Mouse (Mus musculus): ENCODE measurements around the gene Icam1. TPM values are rescaled to one million over a fixed set of nuclear protein-coding genes. Genes with fewer than 3 reads are reported as not detected.

Icam1 gene
- polyA plus RNA-seq, 1 experiment from 2014 or later = 11.9 TPM

DNA sequence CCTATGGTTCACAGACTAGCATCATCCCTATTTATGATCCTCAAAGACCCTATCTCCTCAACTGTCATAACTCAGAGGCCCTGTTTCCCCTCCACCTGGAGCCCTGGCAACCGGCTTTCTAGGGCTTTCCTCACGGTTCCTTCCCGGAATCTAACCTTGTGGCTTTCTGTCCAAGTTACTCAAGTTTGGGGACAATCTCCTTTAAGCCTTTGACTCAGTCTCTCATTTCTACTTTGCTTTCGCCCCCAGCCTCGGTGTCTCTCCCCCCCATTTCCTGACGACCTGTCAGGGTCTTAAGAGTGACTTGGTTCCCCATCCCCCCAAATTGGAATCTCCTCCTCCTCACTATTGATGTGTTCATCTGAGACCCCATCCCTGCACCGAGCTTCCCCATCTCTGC, 16.7 kb downstream of the Icam1 start:
- Histone ChIP-seq H3K9me3 (replicated peaks; ENCODE audit: control insufficient read depth, low read length) (no peaks in the 10 kb centered on the region), H3K9ac (ENCODE audit: low read depth, low read length) (peak overlapping the region; percentile 66), H3K36me3 (ENCODE audit: control insufficient read depth, insufficient read depth) (no peaks in the 10 kb centered on the region), H3K27me3 (ENCODE audit: control insufficient read depth, insufficient read depth, low read depth, low read length) (peaks cover 58% of the 10 kb centered on the region), H3K4me1 (ENCODE audit: control insufficient read depth, low read depth, low read length) (peaks cover 57% of the 10 kb centered on the region), H3K4me2 (ENCODE audit: low read depth, low read length) (peak overlapping the region; percentile 99), H3K27ac (ENCODE audit: low read length) (no peak overlapping the region), H3K4me3 (ENCODE audit: low read depth, low read length) (peak overlapping the region; percentile 76)
- no peak for ATAC-seq (ENCODE audit: low read depth)
- WGBS (ENCODE audit: insufficient replicate concordance) = 1% methylated on average over 7 of the region's 7 CpGs

- H3K4me2 ChIP-seq (ENCODE audit: low read depth, low read length) = peak overlapping the region; percentile 99
- WGBS (ENCODE audit: insufficient replicate concordance) = under 1% methylated on average over 33 of the region's 34 CpGs
- ATAC-seq (ENCODE audit: low read depth) = peak; percentile 47
- peaks cover 64% of the 10 kb centered on the region for H3K27me3 ChIP-seq (ENCODE audit: control insufficient read depth, insufficient read depth, low read depth, low read length)
- peak overlapping the region; percentile 59 for H3K9ac ChIP-seq (ENCODE audit: low read depth, low read length)
- no peaks in the 10 kb centered on the region for H3K36me3 ChIP-seq (ENCODE audit: control insufficient read depth, insufficient read depth)
- no peak overlapping the region for H3K27ac ChIP-seq (ENCODE audit: low read length)
- no peaks in the 10 kb centered on the region for H3K9me3 ChIP-seq (replicated peaks; ENCODE audit: control insufficient read depth, low read length)
- H3K4me1 ChIP-seq (ENCODE audit: control insufficient read depth, low read depth, low read length) = peaks cover 50% of the 10 kb centered on the region
- H3K4me3 ChIP-seq (ENCODE audit: low read depth, low read length) = peak overlapping the region; percentile 76
Measured at GRCm38 (mm10) chr9:21033136-21033535, 17.4 kb downstream of the Icam1 start.

GRCm38 (mm10) chr9:21034481-21035085, 18.8 kb downstream of the Icam1 start:
- Histone ChIP-seq H3K9ac (ENCODE audit: low read depth, low read length) (no peak overlapping the region), H3K27ac (ENCODE audit: low read length) (no peak overlapping the region), H3K4me3 (ENCODE audit: low read depth, low read length) (no peak overlapping the region), H3K9me3 (replicated peaks; ENCODE audit: control insufficient read depth, low read length) (no peaks in the 10 kb centered on the region), H3K4me2 (ENCODE audit: low read depth, low read length) (no peak overlapping the region), H3K36me3 (ENCODE audit: control insufficient read depth, insufficient read depth) (no peaks in the 10 kb centered on the region), H3K27me3 (ENCODE audit: control insufficient read depth, insufficient read depth, low read depth, low read length) (peaks cover 72% of the 10 kb centered on the region), H3K4me1 (ENCODE audit: control insufficient read depth, low read depth, low read length) (peaks cover 44% of the 10 kb centered on the region)
- 7% methylated on average over 17 of the region's 17 CpGs for WGBS (ENCODE audit: insufficient replicate concordance)
- no peak for ATAC-seq (ENCODE audit: low read depth)

GRCm38 (mm10) chr9:21035586-21035985, 19.8 kb downstream of the Icam1 start:
- no peak overlapping the region for H3K9ac ChIP-seq (ENCODE audit: low read depth, low read length)
- WGBS (ENCODE audit: insufficient replicate concordance) = 28% methylated on average over 9 of the region's 9 CpGs
- no peak for ATAC-seq (ENCODE audit: low read depth)
- H3K9me3 ChIP-seq (replicated peaks; ENCODE audit: control insufficient read depth, low read length) = no peaks in the 10 kb centered on the region
- H3K27ac ChIP-seq (ENCODE audit: low read length) = no peak overlapping the region
- no peak overlapping the region for H3K4me2 ChIP-seq (ENCODE audit: low read depth, low read length)
- peaks cover 45% of the 10 kb centered on the region for H3K4me1 ChIP-seq (ENCODE audit: control insufficient read depth, low read depth, low read length)
- H3K4me3 ChIP-seq (ENCODE audit: low read depth, low read length) = no peak overlapping the region
- peaks cover 72% of the 10 kb centered on the region for H3K27me3 ChIP-seq (ENCODE audit: control insufficient read depth, insufficient read depth, low read depth, low read length)
- H3K36me3 ChIP-seq (ENCODE audit: control insufficient read depth, insufficient read depth) = no peaks in the 10 kb centered on the region

GRCm38 (mm10) chr9:21036161-21036560, 20.4 kb downstream of the Icam1 start:
- H3K9ac ChIP-seq (ENCODE audit: low read depth, low read length) = no peak overlapping the region
- H3K9me3 ChIP-seq (replicated peaks; ENCODE audit: control insufficient read depth, low read length) = no peaks in the 10 kb centered on the region
- 9% methylated on average over 20 of the region's 20 CpGs for WGBS (ENCODE audit: insufficient replicate concordance)
- no peak for ATAC-seq (ENCODE audit: low read depth)
- no peaks in the 10 kb centered on the region for H3K36me3 ChIP-seq (ENCODE audit: control insufficient read depth, insufficient read depth)
- H3K4me2 ChIP-seq (ENCODE audit: low read depth, low read length) = no peak overlapping the region
- H3K4me1 ChIP-seq (ENCODE audit: control insufficient read depth, low read depth, low read length) = peaks cover 41% of the 10 kb centered on the region
- peaks cover 72% of the 10 kb centered on the region for H3K27me3 ChIP-seq (ENCODE audit: control insufficient read depth, insufficient read depth, low read depth, low read length)
- no peak overlapping the region for H3K27ac ChIP-seq (ENCODE audit: low read length)
- H3K4me3 ChIP-seq (ENCODE audit: low read depth, low read length) = no peak overlapping the region

DNA sequence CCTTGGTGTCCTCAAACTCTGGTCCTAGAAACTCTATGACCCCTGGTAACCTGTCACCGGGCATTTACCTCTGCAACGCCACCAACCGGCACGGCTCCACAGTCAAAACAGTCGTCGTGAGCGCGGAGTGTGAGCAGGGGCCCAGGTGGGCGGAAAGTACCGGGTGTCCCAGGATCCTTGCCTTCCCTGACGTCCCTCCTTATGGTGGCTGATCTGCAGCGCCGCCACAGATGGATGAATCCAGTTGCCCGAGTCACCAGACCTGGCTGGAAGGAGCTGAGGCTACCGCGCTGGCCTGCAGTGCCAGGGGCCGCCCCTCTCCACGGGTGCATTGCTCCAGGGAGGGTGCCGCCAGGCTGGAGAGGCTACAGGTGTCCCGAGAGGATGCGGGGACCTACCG, 20.9 kb downstream of the Icam1 start:
- Histone ChIP-seq H3K4me2 (ENCODE audit: low read depth, low read length) (no peak overlapping the region), H3K4me3 (ENCODE audit: low read depth, low read length) (no peak overlapping the region)
- 5% methylated on average over 22 of the region's 22 CpGs for WGBS (ENCODE audit: insufficient replicate concordance)

DNA sequence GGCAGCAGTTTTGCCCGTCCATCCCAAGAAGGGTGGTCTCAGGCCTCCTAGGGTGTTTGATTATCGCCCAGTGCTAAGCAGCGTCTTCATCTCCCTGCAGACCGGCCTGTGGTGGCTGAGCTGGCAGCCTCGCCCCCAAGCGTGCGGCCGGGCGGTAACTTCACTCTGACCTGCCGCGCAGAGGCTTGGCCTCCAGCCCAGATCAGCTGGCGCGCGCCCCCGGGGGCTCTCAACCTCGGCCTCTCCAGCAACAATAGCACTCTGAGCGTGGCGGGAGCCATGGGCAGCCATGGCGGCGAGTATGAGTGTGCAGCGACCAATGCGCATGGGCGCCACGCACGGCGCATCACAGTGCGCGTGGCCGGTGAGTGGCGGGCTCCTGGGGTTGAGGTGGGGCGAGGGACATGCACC, 21.7 kb downstream of the Icam1 start:
- peak overlapping the region; percentile 48 for H3K4me2 ChIP-seq (ENCODE audit: low read depth, low read length)
- peaks cover 29% of the 10 kb centered on the region for H3K4me1 ChIP-seq (ENCODE audit: control insufficient read depth, low read depth, low read length)
- no peak overlapping the region for H3K27ac ChIP-seq (ENCODE audit: low read length)
- ATAC-seq (ENCODE audit: low read depth) = no peak
- no peak overlapping the region for H3K9ac ChIP-seq (ENCODE audit: low read depth, low read length)
- H3K27me3 ChIP-seq (ENCODE audit: control insufficient read depth, insufficient read depth, low read depth, low read length) = peaks cover 63% of the 10 kb centered on the region
- peak overlapping the region; percentile 35 for H3K4me3 ChIP-seq (ENCODE audit: low read depth, low read length)
- H3K9me3 ChIP-seq (replicated peaks; ENCODE audit: control insufficient read depth, low read length) = no peaks in the 10 kb centered on the region
- WGBS (ENCODE audit: insufficient replicate concordance) = 4% methylated on average over 31 of the region's 31 CpGs
- no peaks in the 10 kb centered on the region for H3K36me3 ChIP-seq (ENCODE audit: control insufficient read depth, insufficient read depth)

More for the DNA sequence above, 20.9 kb downstream of the Icam1 start:
- Histone ChIP-seq H3K4me1 (ENCODE audit: control insufficient read depth, low read depth, low read length) (peaks cover 38% of the 10 kb centered on the region), H3K9me3 (replicated peaks; ENCODE audit: control insufficient read depth, low read length) (no peaks in the 10 kb centered on the region), H3K36me3 (ENCODE audit: control insufficient read depth, insufficient read depth) (no peaks in the 10 kb centered on the region), H3K27ac (ENCODE audit: low read length) (no peak overlapping the region), H3K9ac (ENCODE audit: low read depth, low read length) (no peak overlapping the region), H3K27me3 (ENCODE audit: control insufficient read depth, insufficient read depth, low read depth, low read length) (peaks cover 71% of the 10 kb centered on the region)
- no peak for ATAC-seq (ENCODE audit: low read depth)

DNA sequence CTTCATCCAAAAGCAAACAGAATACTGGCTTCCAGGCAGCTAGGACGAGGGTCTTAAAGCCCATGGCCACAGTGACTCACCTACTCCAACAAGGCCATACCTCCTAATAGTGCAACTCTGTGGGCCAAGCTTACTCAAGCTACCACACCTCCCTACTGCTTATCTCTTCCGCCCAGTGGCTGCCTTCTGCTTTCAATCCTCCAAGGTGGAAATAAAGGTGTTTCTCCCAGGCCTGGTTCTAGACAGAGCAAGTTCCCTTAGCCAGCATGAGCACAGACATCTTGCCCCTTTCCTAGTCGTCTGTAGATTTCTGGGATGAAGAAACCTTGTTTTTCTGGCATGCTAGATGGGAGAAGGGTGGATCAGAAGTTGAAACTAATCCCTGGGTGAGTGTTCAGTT, 24.0 kb downstream of the Icam1 start:
- no peaks in the 10 kb centered on the region for H3K9me3 ChIP-seq (replicated peaks; ENCODE audit: control insufficient read depth, low read length)
- 0 out of 2 replicates have a peak overlapping the region, but pooled peaks have one; percentile 56 for H3K27ac ChIP-seq (ENCODE audit: low read length)
- no peak overlapping the region for H3K4me3 ChIP-seq (ENCODE audit: low read depth, low read length)
- H3K9ac ChIP-seq (ENCODE audit: low read depth, low read length) = no peak overlapping the region
- peak overlapping the region; percentile 7; the same call in 1 of the 2 replicates for H3K4me2 ChIP-seq (ENCODE audit: low read depth, low read length)
- peaks cover 41% of the 10 kb centered on the region for H3K27me3 ChIP-seq (ENCODE audit: control insufficient read depth, insufficient read depth, low read depth, low read length)
- 36% methylated on average over 3 of the region's 3 CpGs for WGBS (ENCODE audit: insufficient replicate concordance)
- peak; percentile 85 for ATAC-seq (ENCODE audit: low read depth)
- H3K4me1 ChIP-seq (ENCODE audit: control insufficient read depth, low read depth, low read length) = peaks cover 17% of the 10 kb centered on the region
- H3K36me3 ChIP-seq (ENCODE audit: control insufficient read depth, insufficient read depth) = no peaks in the 10 kb centered on the region

GRCm38 (mm10) chr9:21041308-21041707, 25.5 kb downstream of the Icam1 start:
- peaks cover 26% of the 10 kb centered on the region for H3K27me3 ChIP-seq (ENCODE audit: control insufficient read depth, insufficient read depth, low read depth, low read length)
- H3K9me3 ChIP-seq (replicated peaks; ENCODE audit: control insufficient read depth, low read length) = no peaks in the 10 kb centered on the region
- no peak overlapping the region for H3K27ac ChIP-seq (ENCODE audit: low read length)
- H3K9ac ChIP-seq (ENCODE audit: low read depth, low read length) = no peak overlapping the region
- no peaks in the 10 kb centered on the region for H3K36me3 ChIP-seq (ENCODE audit: control insufficient read depth, insufficient read depth)
- no peak overlapping the region for H3K4me3 ChIP-seq (ENCODE audit: low read depth, low read length)
- peaks cover 14% of the 10 kb centered on the region for H3K4me1 ChIP-seq (ENCODE audit: control insufficient read depth, low read depth, low read length)
- no peak overlapping the region for H3K4me2 ChIP-seq (ENCODE audit: low read depth, low read length)
- WGBS (ENCODE audit: insufficient replicate concordance) = 33% methylated on average over 4 of the region's 4 CpGs
- no peak for ATAC-seq (ENCODE audit: low read depth)

All from liver, embryonic 16.5 days (tissue).